Mouse (Mus musculus): ENCODE results near the gene Scyl2. TPM values are rescaled to one million over a fixed set of nuclear protein-coding genes. Genes with fewer than 3 reads are reported as not detected.

Scyl2 gene
- polyA plus RNA-seq (2014; fragmentation: Nextera tagmentation; extraction: Ambion mirVana), result 15.4 and 16.3 TPM in 2 replicates

DNA sequence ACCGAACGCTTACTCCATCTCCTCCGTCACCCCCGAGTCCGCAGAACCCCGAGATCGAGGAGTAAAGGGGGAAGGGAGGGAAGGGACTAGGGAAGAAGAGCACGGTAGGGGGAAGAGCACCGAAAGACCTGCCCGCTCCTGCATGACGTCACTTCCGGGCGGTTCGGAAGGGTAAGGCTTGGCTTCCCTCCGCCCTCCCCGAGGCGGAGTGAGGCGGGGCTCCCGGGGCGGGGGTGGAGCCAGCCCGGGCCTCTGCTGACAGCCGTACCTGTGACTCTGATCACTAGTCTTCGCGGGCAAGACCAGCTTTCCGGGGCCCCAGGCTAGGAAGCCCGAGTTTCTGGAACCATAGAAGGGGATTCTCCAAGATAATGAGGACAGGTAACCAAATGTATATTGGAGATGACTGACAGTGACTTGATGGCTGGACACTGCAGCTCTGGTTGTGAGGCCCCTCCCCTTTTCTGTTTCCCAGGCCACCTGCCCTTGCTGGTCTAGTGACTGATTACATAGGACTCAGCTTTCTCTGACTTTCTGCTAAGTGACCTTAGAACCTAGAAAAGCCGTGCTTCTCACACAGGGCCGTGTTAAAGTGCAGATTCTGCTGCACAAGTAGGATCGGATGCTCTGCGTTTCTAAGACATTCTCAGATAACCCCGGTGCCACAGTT is at the start of gene Scyl2:
Gene Scyl2 (minus strand): TSS at position 147 of the 670 bp plus-strand sequence.
- H3K27ac ChIP-seq (ENCODE audit: low read depth, low read length), result peak within 1 kb of the TSS; percentile 78
- WGBS, result 6% methylated on average over 30 of the region's 31 CpGs

GRCm38 (mm10) chr10:89732001-89732794 is 46.1 kb upstream of the Scyl2 start, which contains the start of gene Actr6:
Gene Actr6 (minus strand): TSS chr10:89732295.
- 1% methylated on average over 49 of the region's 49 CpGs for WGBS
- H3K4me2 ChIP-seq (ENCODE audit: low read depth, low read length), result peak within 1 kb of the TSS; percentile 78
- H3K27me3 ChIP-seq (ENCODE audit: control insufficient read depth, insufficient read depth, low read length), result no peaks in the 10 kb centered on the region
- peak within 1 kb of the TSS; percentile 73 for H3K27ac ChIP-seq (ENCODE audit: low read depth, low read length)
- peak; percentile 100 for ATAC-seq (ENCODE audit: low read depth)
- H3K9me3 ChIP-seq (ENCODE audit: control insufficient read depth, low read length), result no peaks in the 10 kb centered on the region
- peaks cover 8% of the 10 kb centered on the region; the same call in 1 of the 2 replicates for H3K4me1 ChIP-seq (ENCODE audit: control insufficient read depth, insufficient read depth, low read length)
- 0 out of 2 replicates have a peak, but pooled peaks cover 5% of the 10 kb centered on the region for H3K36me3 ChIP-seq (ENCODE audit: control insufficient read depth, insufficient read depth, low read length)
- H3K4me3 ChIP-seq (ENCODE audit: low read depth, low read length), result peak within 1 kb of the TSS; percentile 63
- H3K9ac ChIP-seq (replicated peaks; ENCODE audit: low read depth, low read length), result peak within 1 kb of the TSS; percentile 52

More for the DNA sequence above, at the start of gene Scyl2:
- Histone ChIP-seq H3K4me1 (ENCODE audit: control insufficient read depth, insufficient read depth, low read length) (peaks cover 17% of the 10 kb centered on the region), H3K9ac (replicated peaks; ENCODE audit: low read depth, low read length) (peak within 1 kb of the TSS; percentile 95), H3K4me2 (ENCODE audit: low read depth, low read length) (peak within 1 kb of the TSS; percentile 80), H3K9me3 (ENCODE audit: control insufficient read depth, low read length) (no peaks in the 10 kb centered on the region), H3K27me3 (ENCODE audit: control insufficient read depth, insufficient read depth, low read length) (no peaks in the 10 kb centered on the region), H3K36me3 (ENCODE audit: control insufficient read depth, insufficient read depth, low read length) (no peaks in the 10 kb centered on the region), H3K4me3 (ENCODE audit: low read depth, low read length) (peak within 1 kb of the TSS; percentile 99)
- peak; percentile 99 for ATAC-seq (ENCODE audit: low read depth)

GRCm38 (mm10) chr10:89731341-89731740 is 45.3 kb upstream of the Scyl2 start:
- Histone ChIP-seq H3K4me1 (ENCODE audit: control insufficient read depth, insufficient read depth, low read length) (peaks cover 8% of the 10 kb centered on the region; the same call in 1 of the 2 replicates), H3K27ac (ENCODE audit: low read depth, low read length) (peak overlapping the region; percentile 73; the same call in 1 of the 2 replicates), H3K36me3 (ENCODE audit: control insufficient read depth, insufficient read depth, low read length) (0 out of 2 replicates have a peak, but pooled peaks cover 5% of the 10 kb centered on the region), H3K27me3 (ENCODE audit: control insufficient read depth, insufficient read depth, low read length) (no peaks in the 10 kb centered on the region), H3K9me3 (ENCODE audit: control insufficient read depth, low read length) (no peaks in the 10 kb centered on the region), H3K4me3 (ENCODE audit: low read depth, low read length) (peak overlapping the region; percentile 63), H3K9ac (replicated peaks; ENCODE audit: low read depth, low read length) (peak overlapping the region; percentile 52), H3K4me2 (ENCODE audit: low read depth, low read length) (peak overlapping the region; percentile 78)
- ATAC-seq (ENCODE audit: low read depth), result no peak
- 17% methylated on average over 5 of the region's 5 CpGs for WGBS

- H3K4me3 ChIP-seq (ENCODE audit: low read depth, low read length), result no peak overlapping the region
- no peak overlapping the region for H3K4me2 ChIP-seq (ENCODE audit: low read depth, low read length)
- no peak for ATAC-seq (ENCODE audit: low read depth)
- H3K9ac ChIP-seq (replicated peaks; ENCODE audit: low read depth, low read length), result no peak overlapping the region
- H3K9me3 ChIP-seq (ENCODE audit: control insufficient read depth, low read length), result no peaks in the 10 kb centered on the region
- 89% methylated on average over 6 of the region's 6 CpGs for WGBS
- no peaks in the 10 kb centered on the region for H3K27me3 ChIP-seq (ENCODE audit: control insufficient read depth, insufficient read depth, low read length)
- H3K27ac ChIP-seq (ENCODE audit: low read depth, low read length), result no peak overlapping the region
- H3K4me1 ChIP-seq (ENCODE audit: control insufficient read depth, insufficient read depth, low read length), result peaks cover 8% of the 10 kb centered on the region; the same call in 1 of the 2 replicates
- H3K36me3 ChIP-seq (ENCODE audit: control insufficient read depth, insufficient read depth, low read length), result peaks cover 15% of the 10 kb centered on the region
Measured at GRCm38 (mm10) chr10:89730386-89730785, 44.3 kb upstream of the Scyl2 start.

DNA sequence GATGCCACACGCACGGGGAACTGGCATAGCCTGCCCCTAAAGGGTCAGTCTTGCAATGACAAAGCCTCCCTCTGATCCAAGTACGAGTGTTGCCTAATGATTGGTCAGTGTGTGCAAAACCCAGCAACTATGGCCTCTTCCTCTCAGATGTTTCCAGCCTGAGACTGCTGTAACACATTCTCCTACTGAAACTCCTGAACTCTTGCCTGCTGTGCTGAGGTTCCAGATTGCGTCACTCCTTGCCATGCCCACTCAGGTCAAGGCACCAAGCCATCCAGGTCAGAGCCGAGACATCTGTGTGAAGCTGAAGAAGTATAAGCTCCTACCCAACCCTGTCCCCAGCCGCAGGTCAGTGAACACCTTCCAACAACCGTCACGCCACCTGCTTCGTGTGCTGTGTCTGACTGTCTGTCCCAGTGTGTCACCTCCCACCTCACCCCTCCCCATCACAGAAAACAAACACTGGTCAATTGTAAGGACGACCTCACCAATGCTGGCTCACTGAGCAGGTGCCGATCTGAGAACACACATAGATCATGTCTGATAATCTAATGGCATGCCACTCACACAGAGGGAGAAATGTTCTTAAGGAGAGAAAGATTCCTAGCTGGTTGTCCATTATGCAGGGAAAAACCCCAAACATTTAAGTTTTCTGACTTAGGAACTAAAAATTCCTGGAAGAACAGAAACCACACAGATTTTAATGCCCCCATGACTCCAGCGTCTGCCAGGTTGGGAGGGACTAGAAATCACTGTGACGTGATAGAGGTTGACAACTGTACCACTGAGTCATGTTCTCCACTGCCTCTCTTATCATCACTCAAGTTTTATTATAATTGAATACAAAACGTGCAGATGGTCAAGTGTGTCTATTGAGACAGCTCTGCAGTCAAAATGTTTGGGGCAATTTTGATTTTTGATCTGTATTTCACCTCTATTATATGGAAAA is 36.4 kb upstream of the Scyl2 start:
- H3K9me3 ChIP-seq (ENCODE audit: control insufficient read depth, low read length), result no peaks in the 10 kb centered on the region
- no peaks in the 10 kb centered on the region for H3K4me1 ChIP-seq (ENCODE audit: control insufficient read depth, insufficient read depth, low read length)
- peaks cover 26% of the 10 kb centered on the region for H3K36me3 ChIP-seq (ENCODE audit: control insufficient read depth, insufficient read depth, low read length)
- H3K4me2 ChIP-seq (ENCODE audit: low read depth, low read length), result no peak overlapping the region
- no peak overlapping the region for H3K4me3 ChIP-seq (ENCODE audit: low read depth, low read length)
- H3K9ac ChIP-seq (replicated peaks; ENCODE audit: low read depth, low read length), result no peak overlapping the region
- no peak overlapping the region for H3K27ac ChIP-seq (ENCODE audit: low read depth, low read length)
- no peaks in the 10 kb centered on the region for H3K27me3 ChIP-seq (ENCODE audit: control insufficient read depth, insufficient read depth, low read length)
- 92% methylated on average over 14 of the region's 14 CpGs for WGBS
- no peak for ATAC-seq (ENCODE audit: low read depth)

DNA sequence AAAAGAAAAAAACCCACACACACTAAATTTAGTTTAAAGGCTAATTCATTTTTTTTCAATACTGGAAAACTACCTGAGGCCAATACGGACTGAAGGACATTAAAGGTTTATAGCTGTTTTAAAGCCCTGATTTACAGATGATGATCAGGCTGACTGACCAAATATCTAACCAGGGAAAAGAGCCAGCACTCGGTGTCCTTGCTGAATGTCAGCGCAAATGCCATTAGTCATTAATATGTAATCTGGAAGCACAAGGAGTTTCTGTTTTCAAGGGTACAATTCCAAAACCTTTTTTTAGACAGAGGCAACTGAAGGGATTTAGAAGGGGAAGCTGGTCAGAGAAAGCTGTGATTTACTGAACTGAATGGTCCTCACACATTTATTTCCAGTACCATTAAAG is 34.7 kb upstream of the Scyl2 start:
- no peak for ATAC-seq (ENCODE audit: low read depth)
- Histone ChIP-seq H3K27ac (ENCODE audit: low read depth, low read length) (no peak overlapping the region), H3K4me3 (ENCODE audit: low read depth, low read length) (no peak overlapping the region), H3K4me1 (ENCODE audit: control insufficient read depth, insufficient read depth, low read length) (no peaks in the 10 kb centered on the region), H3K9me3 (ENCODE audit: control insufficient read depth, low read length) (no peaks in the 10 kb centered on the region), H3K9ac (replicated peaks; ENCODE audit: low read depth, low read length) (no peak overlapping the region), H3K4me2 (ENCODE audit: low read depth, low read length) (no peak overlapping the region), H3K27me3 (ENCODE audit: control insufficient read depth, insufficient read depth, low read length) (no peaks in the 10 kb centered on the region), H3K36me3 (ENCODE audit: control insufficient read depth, insufficient read depth, low read length) (peaks cover 24% of the 10 kb centered on the region)
- 82% methylated on average over 3 of the region's 3 CpGs for WGBS

DNA sequence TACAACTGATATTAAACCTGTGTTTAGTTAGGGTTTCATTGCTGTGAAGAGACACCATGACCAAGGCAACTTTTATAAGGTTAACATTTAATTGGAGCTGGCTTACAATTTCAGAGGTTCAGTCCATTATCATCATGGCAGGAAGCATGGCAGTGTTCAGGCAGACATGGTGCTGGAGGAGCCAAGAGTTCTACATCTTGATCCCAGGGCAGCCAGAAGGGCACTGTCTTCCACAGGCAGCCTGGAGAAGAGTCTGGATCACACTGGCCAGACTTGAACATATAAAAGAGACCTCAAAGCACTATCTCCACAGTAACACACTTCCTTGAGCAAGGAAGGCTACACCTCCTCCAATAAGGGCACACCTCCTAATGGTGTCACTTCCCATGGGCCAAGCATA is 34.2 kb upstream of the Scyl2 start:
- Histone ChIP-seq H3K4me3 (ENCODE audit: low read depth, low read length) (no peak overlapping the region), H3K9ac (replicated peaks; ENCODE audit: low read depth, low read length) (no peak overlapping the region), H3K9me3 (ENCODE audit: control insufficient read depth, low read length) (no peaks in the 10 kb centered on the region), H3K36me3 (ENCODE audit: control insufficient read depth, insufficient read depth, low read length) (peaks cover 21% of the 10 kb centered on the region; the same call in 1 of the 2 replicates), H3K4me1 (ENCODE audit: control insufficient read depth, insufficient read depth, low read length) (no peaks in the 10 kb centered on the region), H3K27me3 (ENCODE audit: control insufficient read depth, insufficient read depth, low read length) (no peaks in the 10 kb centered on the region), H3K27ac (ENCODE audit: low read depth, low read length) (no peak overlapping the region), H3K4me2 (ENCODE audit: low read depth, low read length) (no peak overlapping the region)
- no peak for ATAC-seq (ENCODE audit: low read depth)

DNA sequence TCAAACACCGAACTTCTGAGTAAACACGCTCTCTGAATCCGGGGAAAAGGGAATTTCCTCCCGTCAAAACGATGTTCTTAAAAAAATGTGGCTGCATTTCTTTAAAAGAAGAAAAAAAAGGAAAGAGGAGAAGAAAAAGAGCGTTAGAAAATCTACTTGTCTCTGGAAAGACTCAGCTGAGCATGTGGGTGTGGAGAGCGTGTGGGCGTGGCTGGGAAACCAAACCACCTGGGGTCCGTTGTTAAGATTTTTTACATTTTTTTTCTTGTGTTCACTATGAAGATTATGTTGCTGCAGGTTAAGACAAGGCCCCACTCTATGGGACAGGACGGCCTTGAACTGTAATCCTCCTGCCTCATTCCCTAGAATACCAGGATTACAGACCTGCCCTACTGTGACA is 28.8 kb upstream of the Scyl2 start:
- Histone ChIP-seq H3K36me3 (ENCODE audit: control insufficient read depth, insufficient read depth, low read length) (peaks cover 27% of the 10 kb centered on the region), H3K27me3 (ENCODE audit: control insufficient read depth, insufficient read depth, low read length) (no peaks in the 10 kb centered on the region), H3K9ac (replicated peaks; ENCODE audit: low read depth, low read length) (no peak overlapping the region), H3K4me2 (ENCODE audit: low read depth, low read length) (no peak overlapping the region), H3K4me1 (ENCODE audit: control insufficient read depth, insufficient read depth, low read length) (no peaks in the 10 kb centered on the region), H3K27ac (ENCODE audit: low read depth, low read length) (no peak overlapping the region), H3K4me3 (ENCODE audit: low read depth, low read length) (no peak overlapping the region), H3K9me3 (ENCODE audit: control insufficient read depth, low read length) (no peaks in the 10 kb centered on the region)
- ATAC-seq (ENCODE audit: low read depth), result no peak
- 93% methylated on average over 10 of the region's 10 CpGs for WGBS

Measured in neural tube, embryonic 14.5 days (tissue).